Mouse (Mus musculus) Muller cell, postnatal 12 days (primary cell): Measurements from ENCODE around the gene Tinf2.
A peak's percentile ranks its signal among the peaks of the same experiment; 100 is the strongest.

Experiments
- DNase-seq: peaks from one replicate; pipeline ENCODE4 v3.0.0-alpha.2; 2015; ENCODE audit errors: inconsistent ontology term

Gene Tinf2

GRCm38 (mm10) chr14:55637795-55638194, 43.8 kb downstream of the Tinf2 start, which contains the start of gene Gm49378:
TSS of gene Gm49378 (minus strand) at chr14:55637895.
- DNase-seq = no peak

DNA sequence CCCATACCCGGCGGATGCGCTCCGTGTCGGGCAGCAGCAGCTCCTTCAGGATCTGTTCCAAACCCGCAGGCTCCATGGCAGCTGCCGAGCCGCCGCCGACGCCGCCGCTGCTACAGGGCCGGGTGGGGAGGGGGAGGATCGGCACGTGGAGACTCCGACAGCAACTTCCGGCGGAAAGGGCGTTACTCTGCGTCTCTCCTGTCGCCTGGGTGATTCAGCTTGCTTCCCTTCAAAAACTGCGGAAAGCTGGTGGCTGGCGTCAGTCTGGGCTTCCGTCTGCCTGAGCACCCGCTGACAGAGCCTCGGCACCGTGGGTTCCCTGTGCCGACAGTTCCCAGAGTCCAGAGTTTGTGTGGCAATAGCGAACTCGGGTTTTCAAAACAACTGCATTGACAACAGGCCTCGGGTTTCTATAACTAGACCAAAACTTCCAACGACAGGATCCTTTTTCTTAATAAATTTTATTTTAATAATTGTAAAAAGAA, 46.1 kb downstream of the Tinf2 start, which contains the start of gene Ipo4:
Gene Ipo4, minus strand, starts transcription at position 435 of the 485 bp plus-strand sequence.
- DNase-seq = peak; percentile 96

DNA sequence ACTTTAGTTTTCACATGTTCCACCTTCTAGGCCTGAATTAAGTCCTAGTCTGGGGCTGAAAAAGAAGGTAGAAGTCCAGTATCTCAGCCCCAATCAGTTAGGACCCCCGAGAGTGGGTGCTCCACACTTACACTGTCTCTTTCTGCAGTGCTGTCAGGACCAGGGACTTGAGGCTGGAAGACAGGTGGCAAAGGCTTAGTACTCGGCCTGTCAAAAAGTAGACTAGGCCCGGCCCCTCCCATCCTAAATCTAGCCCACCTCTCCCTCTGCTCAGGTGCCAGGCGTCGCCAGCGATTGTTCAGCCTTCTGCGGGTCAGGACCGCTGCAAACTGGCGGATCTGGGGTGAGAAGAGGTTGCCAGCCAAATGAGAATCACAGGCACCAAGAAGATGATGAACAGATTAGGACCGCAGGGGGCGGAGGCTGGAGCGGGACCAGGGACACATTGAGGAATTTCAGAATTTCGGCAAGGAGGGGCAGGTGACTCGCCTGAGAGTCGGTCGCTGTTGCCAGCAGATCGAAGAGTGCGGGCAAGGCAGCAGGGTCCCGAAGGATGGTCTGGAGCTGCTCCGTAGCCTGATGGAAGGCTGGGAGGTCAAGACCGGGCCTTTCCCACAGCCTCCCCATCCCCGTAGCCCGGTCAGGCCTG, 46.6 kb downstream of the Tinf2 start:
- DNase-seq = peak; percentile 93

GRCm38 (mm10) chr14:55629312-55629711, 52.3 kb downstream of the Tinf2 start:
- DNase-seq = peak; percentile 25

- DNase-seq = no peak
These were observed 53.4 kb downstream of the Tinf2 start for GRCm38 (mm10) chr14:55628077-55628827.
